Mouse (Mus musculus) left cerebral cortex, postnatal 36 days (tissue): ENCODE measurements at regions not wholly inside any gene's neighbourhood (a gene's known extent, or its start where the extent isn't known, plus 50 kb on each side); places are given as distances from the start of the nearest gene placed in this dataset.
A peak's percentile ranks its signal among the peaks of the same experiment; 100 is the strongest.

ENCODE experiments used
- DNase-seq, 2 experiments: peaks; one replicate each; pipeline ENCODE4 v3.0.0; 2021 to 2022; ENCODE audit warnings: low spot score in 2 of 2, mixed read lengths in 1 of 2
- intact Hi-C: fragments of 180-260 bp; cut with DNase I; formaldehyde crosslinking; loops from one replicate; pipeline ENCODE4 v1.15.1; 2025

DNA sequence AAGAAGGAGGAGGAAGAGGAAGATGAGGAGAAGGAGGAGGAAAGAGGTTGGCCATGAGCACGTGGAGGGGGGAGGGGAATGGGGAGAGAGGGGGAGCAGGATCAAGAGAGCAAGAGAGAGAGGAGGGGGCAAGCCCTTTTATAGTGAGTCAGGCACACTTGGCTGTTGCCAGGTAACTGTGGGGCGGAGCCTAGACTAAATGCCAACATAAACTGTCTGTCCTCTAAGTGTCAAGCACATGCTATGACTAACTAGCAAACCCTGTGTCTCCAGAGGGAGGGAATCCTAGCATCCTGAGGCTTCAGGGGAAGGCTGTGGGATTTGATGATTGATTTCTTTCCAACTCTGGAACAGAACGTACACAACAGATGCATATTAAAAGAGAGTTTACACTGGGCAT lies 223.2 kb downstream of the Gadd45g start:
- intact Hi-C loops, result no loop called here
- no peak for DNase-seq

DNA sequence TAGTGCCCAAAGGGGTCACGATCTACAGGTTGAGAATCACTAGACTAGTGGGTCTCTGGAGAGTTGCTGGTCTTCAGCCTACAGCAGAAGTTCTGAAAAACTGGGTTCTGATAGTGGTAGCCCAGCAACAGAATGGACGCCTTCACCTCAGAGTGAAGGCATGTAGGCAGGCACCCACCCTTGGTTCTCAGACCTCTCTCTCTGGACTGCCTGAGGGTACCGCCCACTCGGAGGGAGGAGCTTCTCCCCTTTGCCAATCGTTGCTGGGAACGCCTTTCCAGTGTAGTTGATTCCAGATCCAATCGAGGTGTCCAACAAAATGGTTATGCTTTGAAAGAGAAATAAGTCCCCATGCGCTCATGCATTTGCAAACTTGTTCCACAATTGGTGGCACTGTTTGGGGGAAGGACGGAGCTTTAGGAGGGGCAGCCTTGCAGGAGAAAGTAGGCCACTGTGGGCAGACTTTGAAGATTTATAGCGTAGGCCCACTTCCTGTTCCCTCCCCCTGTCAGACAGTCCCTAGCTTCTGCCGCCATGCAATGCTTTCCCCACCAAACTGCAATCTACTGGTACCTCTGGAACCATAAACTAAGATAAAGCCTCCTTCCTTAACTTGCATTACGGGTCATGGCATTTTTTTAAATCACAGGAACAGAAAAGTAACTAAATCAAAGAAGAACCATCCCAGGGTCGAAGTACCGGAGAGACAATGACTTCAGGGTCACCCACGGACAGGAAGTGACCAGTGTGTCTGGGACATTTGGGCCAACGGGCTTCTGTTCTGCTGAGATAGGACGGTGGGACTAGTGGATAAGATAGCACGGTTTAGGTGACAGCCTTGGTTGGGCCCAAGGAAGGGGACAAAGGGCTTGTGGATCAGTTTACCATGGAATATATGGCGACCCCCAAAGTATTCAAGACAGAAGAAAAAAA lies 224.5 kb downstream of the Gadd45g start:
- intact Hi-C loops, result no loop called here
- DNase-seq, result no peak

DNA sequence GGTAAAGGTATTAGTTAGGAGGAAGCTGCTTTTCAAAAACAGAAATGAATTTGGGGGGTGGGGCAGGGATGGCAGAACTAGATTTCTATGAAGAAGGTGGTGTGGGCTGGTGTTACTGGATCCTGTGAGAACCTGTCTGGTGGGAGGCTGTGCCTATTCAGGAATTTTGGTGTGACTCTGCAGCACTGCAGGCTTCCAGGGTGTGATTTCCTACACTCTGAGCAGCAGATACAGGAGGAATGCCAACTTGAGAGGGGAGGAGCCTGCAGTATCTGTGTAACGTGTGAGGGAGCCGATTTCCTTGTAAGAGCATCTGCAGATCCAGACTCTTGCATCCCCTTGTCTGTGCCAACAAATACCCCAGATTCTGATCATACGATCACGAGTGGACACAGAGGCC lies 231.1 kb downstream of the Gadd45g start:
- peak; percentile 53 to 64 for DNase-seq
- intact Hi-C loops, result loop anchor here (2.0 kb wide), 1 partner anchor 231 kb away; the partner anchor contains the start of gene Gadd45g

DNA sequence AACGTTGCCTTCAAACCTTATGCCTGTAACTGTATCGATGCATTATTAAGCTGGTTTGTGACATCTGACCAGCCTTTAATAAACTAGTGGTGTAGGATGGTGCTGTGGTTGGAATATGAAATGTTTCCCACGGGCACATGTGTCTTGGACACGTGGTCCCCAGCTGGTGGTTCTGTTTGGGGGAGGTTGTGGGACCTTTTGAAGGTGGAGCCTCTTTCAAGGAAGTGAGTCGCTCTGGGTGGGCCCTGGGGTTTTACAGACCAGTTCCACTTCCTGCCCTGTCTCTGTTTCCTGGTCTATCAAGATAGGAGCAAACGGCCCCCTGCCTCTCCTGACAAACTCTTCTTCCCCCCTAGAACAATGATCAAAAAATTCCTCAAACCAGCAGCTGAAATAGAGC lies 232.1 kb downstream of the Gadd45g start:
- intact Hi-C loops, result loop anchor here (2.0 kb wide), 1 partner anchor 232 kb away; the partner anchor contains the start of gene Gadd45g
- no peak for DNase-seq

DNA sequence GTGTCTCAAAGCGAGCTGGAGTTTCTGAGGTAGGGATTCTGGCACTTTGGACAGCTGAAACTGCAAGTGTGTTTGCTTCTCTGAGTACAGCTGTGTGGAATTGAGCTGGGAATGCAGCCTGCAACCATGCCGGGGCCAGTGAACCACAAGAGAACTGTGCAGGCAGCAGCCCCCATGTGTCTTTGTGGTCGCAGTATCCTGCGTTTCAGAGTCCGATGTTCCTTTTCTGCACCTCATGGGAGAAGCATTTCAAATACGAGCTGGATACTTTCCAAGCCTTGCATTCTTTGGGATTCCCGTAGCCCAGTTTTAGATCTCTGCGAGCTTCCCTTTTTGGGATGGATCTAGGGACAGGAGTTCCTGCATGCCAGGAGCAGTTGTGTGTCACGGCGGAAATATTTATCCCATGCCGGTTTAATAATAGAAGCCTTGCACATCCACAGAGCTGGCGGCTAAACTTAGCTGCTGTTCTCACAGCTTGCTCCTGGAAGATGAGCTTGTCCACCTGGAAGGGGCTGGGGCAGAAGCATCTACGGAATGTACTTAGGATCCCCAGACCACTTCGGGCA lies 233.3 kb downstream of the Gadd45g start:
- peak; percentile 21 to 27 for DNase-seq

DNA sequence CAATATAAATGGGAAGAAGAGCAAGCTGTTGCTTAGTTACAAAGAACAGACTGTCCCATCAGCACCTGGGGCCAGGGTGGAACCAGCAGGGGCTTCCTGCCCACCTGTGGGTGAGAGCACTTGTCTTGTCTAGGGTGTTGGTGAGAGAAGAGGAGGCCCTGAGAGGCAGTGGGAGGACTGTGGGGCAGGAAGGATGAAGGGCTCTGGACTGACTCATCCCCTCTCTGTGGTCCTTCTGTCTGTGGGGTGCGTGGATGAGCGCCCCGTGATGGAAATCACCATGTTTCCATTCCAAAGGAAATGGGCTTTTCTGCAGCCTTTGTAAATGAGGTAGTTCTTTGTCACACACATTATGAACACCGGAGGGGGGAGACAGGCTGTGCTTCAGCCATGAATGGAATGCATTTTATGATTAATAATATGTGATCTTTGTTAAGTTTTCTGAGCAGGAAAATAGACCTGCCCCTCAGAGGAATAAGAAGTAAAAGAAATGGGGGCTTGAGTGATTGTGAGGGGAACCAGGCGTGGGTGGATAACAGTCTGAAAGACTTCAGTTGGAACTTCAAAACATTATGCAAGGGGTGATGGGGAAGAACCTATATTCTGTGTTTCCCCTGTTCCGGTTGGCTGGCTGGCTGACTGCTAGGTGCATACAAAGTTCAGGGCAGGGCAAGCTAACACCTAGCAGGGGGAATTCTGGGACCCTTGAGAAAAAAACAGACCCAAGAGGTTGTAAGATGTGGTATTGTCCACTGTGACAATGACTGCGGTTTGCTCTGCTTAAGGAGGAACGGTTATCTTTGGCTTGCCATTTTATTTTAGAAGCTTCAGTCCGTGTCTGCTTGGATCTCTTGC lies 237.3 kb downstream of the Gadd45g start:
- DNase-seq, result no peak
- intact Hi-C loops, result no loop called here

More for the DNA sequence above, 233.3 kb downstream of the Gadd45g start:
- intact Hi-C loops, result loop anchor here (2.0 kb wide), 1 partner anchor 233 kb away; the partner anchor contains the start of gene Gadd45g

DNA sequence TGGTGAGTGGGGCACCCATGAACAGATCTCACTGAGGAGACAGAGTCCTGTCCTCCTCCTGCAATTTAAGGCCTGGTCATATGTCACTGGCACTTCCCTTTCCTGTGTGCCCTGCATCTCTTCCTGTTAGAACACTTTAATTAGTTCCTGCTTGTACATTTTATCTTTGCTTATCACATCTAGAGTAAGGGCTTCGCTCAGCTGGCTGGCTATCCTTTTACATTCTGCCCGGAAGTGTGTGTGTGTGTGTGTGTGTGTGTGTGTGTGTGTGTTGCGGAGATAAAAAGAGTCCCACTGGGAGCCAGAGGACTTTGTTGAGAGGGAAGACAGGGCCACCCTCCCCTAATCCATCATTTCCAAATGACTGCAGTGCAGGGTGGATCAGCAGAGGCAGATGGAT lies 238.6 kb downstream of the Gadd45g start:
- DNase-seq, result no peak
- intact Hi-C loops, result no loop called here

DNA sequence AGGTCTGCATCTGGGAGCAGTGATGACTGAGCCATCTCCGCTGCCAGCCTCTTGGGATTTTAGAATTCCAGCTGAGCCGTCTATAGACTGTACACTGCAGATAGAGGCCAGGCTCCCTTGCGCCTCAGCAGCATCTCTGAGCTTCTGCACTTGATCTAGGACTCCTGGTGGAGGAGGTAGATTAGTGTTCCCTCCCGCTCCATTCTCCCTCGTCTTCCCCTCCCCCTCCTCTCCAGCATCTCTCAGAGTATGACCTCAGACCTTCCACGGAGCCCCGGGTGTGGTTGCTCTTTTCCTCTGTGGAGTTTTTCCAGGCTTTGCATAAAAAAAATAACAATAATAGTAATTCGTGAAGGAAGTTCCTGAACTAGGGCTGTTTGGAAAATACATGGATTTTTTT lies 241.8 kb downstream of the Gadd45g start:
- intact Hi-C loops, result no loop called here
- DNase-seq, result no peak

DNA sequence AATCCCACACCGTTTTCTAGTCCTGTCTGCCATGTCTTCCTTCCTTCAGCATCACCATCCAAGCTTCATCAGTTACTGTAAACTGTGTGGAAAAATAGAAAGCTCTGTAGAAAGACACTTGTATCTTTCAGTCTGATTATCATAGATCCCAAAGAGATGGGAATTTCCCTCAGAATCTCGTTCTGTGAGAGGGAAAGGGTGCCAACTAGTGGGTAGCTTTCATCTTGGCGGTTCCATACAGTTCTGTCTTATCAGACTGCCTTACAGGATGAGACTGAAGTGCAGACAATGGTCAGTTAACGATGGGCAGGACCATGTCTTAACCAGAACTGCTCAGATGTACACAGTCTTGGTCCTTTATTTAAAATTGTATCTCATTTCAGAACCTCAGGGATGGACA lies 243.9 kb downstream of the Gadd45g start:
- no peak for DNase-seq
- intact Hi-C loops, result loop anchor here (5.0 to 10.0 kb wide), 2 partner anchors 114 to 243 kb away; partner anchors contain the start of gene Gadd45g

DNA sequence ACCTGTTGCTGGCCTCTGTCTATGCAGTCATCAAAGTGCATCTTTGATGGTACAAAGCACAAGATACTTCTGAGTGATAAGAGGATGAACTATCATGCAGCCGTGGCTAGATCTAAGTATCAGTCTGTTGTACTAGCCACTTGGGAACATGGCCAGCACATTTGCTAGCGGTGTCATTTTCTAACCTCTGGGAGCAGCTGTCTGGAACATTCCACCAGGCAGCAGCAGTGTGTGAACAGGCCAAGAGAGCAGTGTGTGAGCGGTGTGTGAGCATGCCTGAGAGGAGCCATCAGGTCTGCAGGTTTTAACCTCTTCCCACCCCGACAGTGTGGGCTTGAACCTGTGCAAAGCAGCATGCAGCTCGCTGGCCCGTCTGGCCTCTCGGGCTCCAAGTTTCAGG lies 248.3 kb downstream of the Gadd45g start:
- DNase-seq, result no peak
- intact Hi-C loops, result loop anchor here (5.0 to 10.0 kb wide), 2 partner anchors 110 to 247 kb away; partner anchors contain the start of gene Gadd45g

DNA sequence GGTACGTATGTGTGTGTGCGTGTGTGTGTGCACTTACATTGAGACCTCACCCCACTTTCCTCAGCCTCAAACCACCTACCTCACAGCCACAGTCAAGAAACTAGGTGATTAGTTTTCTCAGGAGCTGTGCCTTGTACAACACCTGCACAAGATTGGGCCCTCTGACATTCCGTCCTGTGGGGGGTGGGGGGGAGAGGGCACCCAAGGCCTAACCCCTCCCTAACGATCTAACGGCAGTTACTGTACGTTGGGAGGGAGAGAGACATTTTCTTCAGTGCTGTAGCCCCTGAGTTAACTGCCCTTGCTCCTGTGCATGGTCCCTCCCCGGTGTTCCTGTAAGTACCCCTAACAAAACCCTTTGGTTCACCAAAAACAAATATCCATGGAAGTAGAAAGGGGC lies 250.0 kb downstream of the Gadd45g start:
- intact Hi-C loops, result loop anchor here (10.0 kb wide), 1 partner anchor 108 kb away; no protein-coding TSS in a partner anchor
- no peak for DNase-seq

DNA sequence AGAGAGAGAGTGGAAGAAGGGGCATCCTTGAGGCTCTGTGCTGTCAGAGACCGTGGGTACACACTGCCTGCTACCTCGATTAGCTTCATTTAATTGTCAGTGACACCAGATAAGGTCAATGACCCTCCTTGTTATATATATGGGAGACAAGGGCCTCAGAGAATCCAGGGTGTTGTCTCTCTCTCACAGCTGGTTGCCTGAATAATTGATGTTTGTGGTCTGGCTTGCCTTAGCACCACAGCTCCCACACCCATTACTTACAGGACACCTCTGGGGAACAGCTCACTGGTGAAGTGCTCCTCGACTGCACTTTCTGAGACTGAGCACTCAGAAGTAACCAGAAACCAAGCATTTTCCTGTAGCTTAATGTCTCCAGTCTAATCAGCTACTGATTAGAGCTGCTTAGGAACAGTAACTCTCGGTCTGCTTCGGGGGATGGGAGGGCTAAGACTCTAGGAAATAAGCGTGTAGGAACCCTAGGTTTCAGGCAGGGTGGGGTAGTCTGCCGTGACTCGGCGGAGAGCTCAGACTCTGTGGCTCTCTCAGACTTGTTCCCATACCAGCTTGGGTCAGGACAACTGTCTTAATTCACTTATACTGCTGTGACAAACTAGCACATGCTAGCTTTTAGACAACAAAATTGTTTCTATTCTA lies 259.6 kb downstream of the Gadd45g start:
- intact Hi-C loops, result no loop called here
- DNase-seq, result no peak

DNA sequence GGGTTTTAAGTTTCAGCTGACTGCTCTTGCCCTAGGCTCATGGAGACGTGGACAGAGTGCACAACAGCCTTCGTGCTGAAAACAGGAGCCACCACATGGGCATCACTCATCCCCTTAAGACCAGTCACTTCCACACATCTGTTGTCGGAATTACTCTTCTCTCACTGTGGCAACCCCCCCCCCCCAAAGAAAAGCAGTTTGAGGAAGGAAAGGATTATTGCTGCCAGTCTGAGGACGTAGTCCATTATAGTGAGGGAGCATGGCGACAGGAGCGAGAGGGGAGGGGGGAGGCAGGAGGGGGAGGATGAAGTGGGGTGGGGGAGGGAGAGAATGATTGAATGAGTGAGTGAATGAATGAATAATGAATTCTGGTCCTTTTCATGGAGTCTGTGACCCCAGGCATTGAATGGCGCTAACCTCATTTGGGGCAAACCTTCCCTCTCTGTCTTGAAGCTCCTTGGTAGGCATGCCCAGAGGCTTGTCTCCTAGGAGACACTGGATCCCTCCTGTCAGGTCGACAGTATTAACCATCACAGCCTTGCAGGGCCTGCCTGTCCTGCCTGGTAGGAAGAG lies 262.0 kb downstream of the Gadd45g start:
- intact Hi-C loops, result no loop called here
- DNase-seq, result no peak

DNA sequence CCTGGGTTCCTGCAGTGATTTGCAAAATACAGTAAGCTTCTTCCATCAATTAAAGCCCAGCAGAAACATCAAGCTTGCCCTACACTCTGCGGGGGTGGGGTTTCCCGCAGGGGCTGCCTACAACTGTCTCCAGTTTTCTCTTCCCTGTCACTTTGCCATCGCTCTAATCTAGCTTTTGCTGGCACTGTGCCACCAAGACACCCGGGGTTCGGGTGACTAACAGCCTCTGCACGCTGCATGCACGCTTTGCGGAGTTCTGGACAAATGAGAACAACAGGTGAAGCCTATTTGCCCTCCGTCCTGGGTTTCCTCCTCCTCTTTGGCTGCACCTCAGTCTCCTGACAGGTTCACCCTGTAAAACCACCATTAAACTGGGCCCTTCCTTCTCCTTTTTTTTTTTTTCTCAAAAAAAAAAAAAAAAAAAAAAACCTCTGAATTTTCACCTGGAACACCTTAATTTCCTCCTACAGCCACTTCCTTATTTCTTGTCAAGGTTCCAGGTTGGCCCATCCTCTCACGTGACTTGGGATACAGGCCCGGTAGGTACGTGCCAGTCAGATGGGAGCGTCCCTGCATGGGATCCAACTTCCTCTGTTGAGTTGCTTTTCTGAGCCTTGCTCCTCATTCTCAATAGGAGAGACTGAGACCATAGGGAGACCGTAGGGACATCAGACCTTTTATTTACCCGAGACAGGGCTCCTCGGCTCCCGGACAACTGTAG lies 262.7 kb downstream of the Gadd45g start:
- intact Hi-C loops, result no loop called here

DNA sequence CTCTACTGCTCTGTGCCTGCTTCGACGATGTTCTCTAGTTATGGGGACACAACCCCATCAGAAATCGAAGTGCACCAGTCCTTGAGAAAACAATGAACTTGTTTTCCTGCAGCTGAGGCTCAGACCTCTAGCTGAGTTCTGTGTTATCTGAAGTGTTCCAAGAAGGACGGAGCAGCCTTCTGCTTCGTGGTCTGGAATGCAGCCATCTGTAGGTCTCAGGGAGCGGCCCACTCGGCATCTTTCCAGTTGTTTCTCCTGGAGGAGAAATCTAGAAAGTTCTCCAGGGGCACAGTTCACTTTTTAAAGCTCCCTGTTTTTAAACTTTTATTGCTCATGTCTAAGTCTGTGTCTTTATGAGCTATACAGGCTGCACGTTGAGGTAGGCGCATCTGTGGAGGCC lies 264.3 kb downstream of the Gadd45g start:
- DNase-seq, result no peak
- intact Hi-C loops, result no loop called here

More for the DNA sequence above, 262.7 kb downstream of the Gadd45g start:
- no peak for DNase-seq

DNA sequence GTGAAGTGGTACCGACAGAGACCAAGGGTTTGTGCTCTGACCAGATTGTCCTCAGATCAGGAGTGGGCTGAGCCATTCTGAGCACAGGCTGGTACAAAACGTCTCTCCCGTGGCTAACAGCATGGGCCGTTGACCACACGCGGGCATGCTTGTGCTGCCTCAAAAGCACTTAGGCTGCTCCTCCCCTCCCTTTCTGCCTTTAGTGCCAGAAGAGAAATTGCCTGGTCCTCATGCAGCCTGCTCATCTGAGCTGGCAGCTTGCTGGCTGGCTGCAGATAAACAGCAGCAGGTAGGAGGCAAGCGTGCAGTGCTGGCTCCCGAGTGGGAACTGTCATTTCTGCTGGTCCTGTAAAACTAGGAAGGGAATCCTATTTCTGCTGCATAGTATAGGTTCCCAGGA lies 267.1 kb downstream of the Gadd45g start:
- intact Hi-C loops, result no loop called here
- DNase-seq, result peak; percentile 19 to 33

DNA sequence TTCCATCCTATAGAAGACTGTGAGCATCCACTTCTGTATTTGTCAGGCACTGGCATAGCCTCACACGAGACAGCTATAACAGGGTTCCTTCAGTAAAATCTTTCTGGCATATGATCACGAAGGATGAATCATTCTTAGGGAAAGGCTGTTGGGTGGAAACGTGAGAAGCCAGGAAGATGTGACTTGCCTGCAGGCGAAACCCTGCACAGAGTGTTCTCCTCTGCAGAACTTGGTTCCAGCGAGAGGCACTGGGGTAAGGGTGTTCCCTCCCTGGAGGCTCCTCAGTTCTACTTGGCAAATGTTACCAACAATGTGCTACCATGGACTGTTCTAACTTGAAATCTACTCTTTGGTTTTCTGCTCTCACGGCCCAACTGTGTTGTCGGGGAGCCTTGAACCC lies 268.0 kb downstream of the Gadd45g start:
- DNase-seq, result peak; percentile 14 to 18
- intact Hi-C loops, result no loop called here

DNA sequence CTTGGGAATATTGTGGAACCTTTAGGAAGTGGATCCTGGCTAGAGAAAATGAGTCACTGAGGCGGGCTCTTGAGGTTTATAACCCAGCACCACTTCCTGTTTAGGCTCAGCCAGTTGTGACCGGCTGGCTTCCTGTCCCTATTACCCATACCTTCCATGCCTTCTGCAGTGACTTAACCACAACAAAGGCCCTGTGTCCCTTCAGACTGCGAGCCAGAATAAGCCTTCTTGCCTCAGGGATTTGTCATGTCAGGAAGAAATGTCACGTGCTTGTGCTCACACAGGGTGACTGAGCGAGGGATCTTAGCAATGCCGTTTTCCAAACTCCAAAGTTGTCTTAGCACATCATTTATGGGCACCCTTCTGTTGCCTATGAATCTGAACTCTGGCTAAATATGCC lies 268.5 kb downstream of the Gadd45g start:
- DNase-seq, result no peak
- intact Hi-C loops, result no loop called here
